8 mouse cellular contexts compared by ENCODE assay signal in genomic region chr11:75652942-75653684, GRCm38 (mm10). TPM values are rescaled to one million over a fixed set of nuclear protein-coding genes. Genes with fewer than 3 reads are reported as not detected.
DNase-seq lines count a peak whose midpoint lies in the region; ATAC-seq and TF ChIP-seq lines count a peak whose summit lies in the region.

No protein-coding gene starts in this region.

- no peaks in the 10 kb centered on the region for H3K9me3 ChIP-seq in forebrain, embryonic 14.5 days (replicated peaks; ENCODE audit: control insufficient read depth, low read length)
- H3K9me3 ChIP-seq in intestine, postnatal 0 days (ENCODE audit: control insufficient read depth), result no peaks in the 10 kb centered on the region
- H3K9me3 ChIP-seq in lung, embryonic 14.5 days (ENCODE audit: low read depth, low read length), result no peaks in the 10 kb centered on the region

- no peak overlapping the region for H3K27ac ChIP-seq in forebrain, embryonic 14.5 days (ENCODE audit: low read depth, low read length)
- H3K27ac ChIP-seq in intestine, postnatal 0 days (ENCODE audit: low read depth, low read length), result peak overlapping the region; percentile 83
- H3K27ac ChIP-seq in lung, embryonic 14.5 days (ENCODE audit: low read depth), result peak overlapping the region; percentile 88

- TF ChIP-seq CTCF in intestine, postnatal 0 days (IDR thresholded peaks at IDR 0.05; ENCODE audit: low read depth), result peak; percentile 55
- peak; percentile 35 for TF ChIP-seq CTCF in lung, embryonic 14.5 days (IDR thresholded peaks at IDR 0.05; ENCODE audit: low read depth)

- peak overlapping the region; percentile 77 for H3K4me2 ChIP-seq in forebrain, embryonic 14.5 days (ENCODE audit: low read length)
- peak overlapping the region; percentile 89 for H3K4me2 ChIP-seq in intestine, postnatal 0 days (replicated peaks; ENCODE audit: low read depth)
- H3K4me2 ChIP-seq in lung, embryonic 14.5 days, result peak overlapping the region; percentile 89

- no peaks in the 10 kb centered on the region for H3K36me3 ChIP-seq in forebrain, embryonic 14.5 days (ENCODE audit: control insufficient read depth, insufficient read depth, low read length)
- H3K36me3 ChIP-seq in intestine, postnatal 0 days (ENCODE audit: control insufficient read depth, insufficient read depth), result peaks cover 7% of the 10 kb centered on the region; the same call in 1 of the 2 replicates
- peaks cover 4% of the 10 kb centered on the region for H3K36me3 ChIP-seq in lung, embryonic 14.5 days (ENCODE audit: insufficient read depth)

- peak overlapping the region; percentile 40; the same call in 1 of the 2 replicates for H3K4me3 ChIP-seq in forebrain, embryonic 14.5 days (ENCODE audit: low read depth, low read length)
- peak overlapping the region; percentile 58 for H3K4me3 ChIP-seq in intestine, postnatal 0 days (ENCODE audit: low read depth, low read length)
- H3K4me3 ChIP-seq in lung, embryonic 14.5 days (ENCODE audit: low read depth, low read length), result peak overlapping the region; percentile 74

- peaks cover 11% of the 10 kb centered on the region for H3K4me1 ChIP-seq in forebrain, embryonic 14.5 days (ENCODE audit: control insufficient read depth, insufficient read depth, low read length)
- peaks cover 11% of the 10 kb centered on the region for H3K4me1 ChIP-seq in intestine, postnatal 0 days (replicated peaks; ENCODE audit: control insufficient read depth, insufficient read depth, low read length)
- peaks cover 40% of the 10 kb centered on the region for H3K4me1 ChIP-seq in lung, embryonic 14.5 days (ENCODE audit: insufficient read depth)

- DNase-seq in thymus, postnatal 4 days, result peak; percentile 34
- no peak for DNase-seq in thymus, postnatal 10 days (ENCODE audit: low spot score in 2 of 2)
- no peak for DNase-seq in forebrain, embryonic 14.5 days (ENCODE audit: low spot score)
- DNase-seq in lung, embryonic 14.5 days, result peak; percentile 41
- DNase-seq in spleen, postnatal 36 days (ENCODE audit: low spot score in 2 of 2), result peak; percentile 45 to 52
- DNase-seq in left cerebral cortex, adult 8-10 months (ENCODE audit: low spot score in 2 of 2), result no peak
- DNase-seq in right cerebral cortex, postnatal 14 days, result no peak

- no peak for ATAC-seq in forebrain, embryonic 14.5 days
- no peak for ATAC-seq in intestine, postnatal 0 days
- ATAC-seq in lung, embryonic 14.5 days (ENCODE audit: insufficient read depth), result no peak

- H3K9ac ChIP-seq in forebrain, embryonic 14.5 days (ENCODE audit: low read length), result no peak overlapping the region
- H3K9ac ChIP-seq in intestine, postnatal 0 days (ENCODE audit: low read depth, low read length), result peak overlapping the region; percentile 38; the same call in 1 of the 2 replicates
- H3K9ac ChIP-seq in lung, embryonic 14.5 days, result peak overlapping the region; percentile 58

- 35% methylated on average over 14 of the region's 14 CpGs for WGBS in forebrain, embryonic 14.5 days
- WGBS in intestine, postnatal 0 days, result 39% methylated on average over 14 of the region's 14 CpGs
- WGBS in lung, embryonic 14.5 days, result 29% methylated on average over 14 of the region's 14 CpGs

- peaks cover 10% of the 10 kb centered on the region for H3K27me3 ChIP-seq in forebrain, embryonic 14.5 days (replicated peaks; ENCODE audit: control insufficient read depth, insufficient read depth, low read length)
- no peaks in the 10 kb centered on the region for H3K27me3 ChIP-seq in intestine, postnatal 0 days (replicated peaks; ENCODE audit: control insufficient read depth, insufficient read depth, low read length)
- 0 out of 2 replicates have a peak, but pooled peaks cover 3% of the 10 kb centered on the region for H3K27me3 ChIP-seq in lung, embryonic 14.5 days (ENCODE audit: insufficient read depth, low read length)

RNA-seq across cellular contexts. Expression of gene Myo1c, which starts 2.8 kb away (rescaled TPM):
- 5.7 and 6.6 TPM in 2 replicates for polyA plus RNA-seq in forebrain, embryonic 14.5 days (2014; fragmentation: Nextera tagmentation; extraction: Ambion mirVana)
- 27.7 and 28.3 TPM in 2 replicates for polyA plus RNA-seq in intestine, postnatal 0 days (2015; fragmentation: Nextera tagmentation; extraction: Ambion mirVana)
- 52.3 and 56.5 TPM in 2 replicates for polyA plus RNA-seq in lung, embryonic 14.5 days (2014; fragmentation: Nextera tagmentation; extraction: Ambion mirVana)
- 10 to 100 TPM; 18.2 to 27.0 (median 21.2) TPM for total RNA-seq in left cerebral cortex, adult 8-10 months (2022)

RNA-seq across cellular contexts. Expression of gene Inpp5k, which starts 22.3 kb away (rescaled TPM):
- polyA plus RNA-seq in forebrain, embryonic 14.5 days (2014; fragmentation: Nextera tagmentation; extraction: Ambion mirVana), result 53.9 and 55.5 TPM in 2 replicates
- polyA plus RNA-seq in intestine, postnatal 0 days (2015; fragmentation: Nextera tagmentation; extraction: Ambion mirVana), result 20.6 and 23.8 TPM in 2 replicates
- polyA plus RNA-seq in lung, embryonic 14.5 days (2014; fragmentation: Nextera tagmentation; extraction: Ambion mirVana), result 23.1 and 24.9 TPM in 2 replicates
- 10 to 100 TPM; 41.3 to 43.5 (median 42.5) TPM for total RNA-seq in left cerebral cortex, adult 8-10 months (2022)

RNA-seq across cellular contexts. Expression of gene Crk, which starts 25.9 kb away (rescaled TPM):
- polyA plus RNA-seq in forebrain, embryonic 14.5 days (2014; fragmentation: Nextera tagmentation; extraction: Ambion mirVana), result 105 and 109 TPM in 2 replicates
- 64.8 and 64.9 TPM in 2 replicates for polyA plus RNA-seq in intestine, postnatal 0 days (2015; fragmentation: Nextera tagmentation; extraction: Ambion mirVana)
- 109 and 116 TPM in 2 replicates for polyA plus RNA-seq in lung, embryonic 14.5 days (2014; fragmentation: Nextera tagmentation; extraction: Ambion mirVana)
- total RNA-seq in left cerebral cortex, adult 8-10 months (2022), result 100 to 1,000 TPM; 108 to 117 (median 112) TPM

Comparison
In these comparisons a context has a peak if more than half of its experiments do, and no peak if none do; other contexts are left out.
1. DNase-seq: peak in thymus, postnatal 4 days (single experiment), lung, embryonic 14.5 days (single experiment) and spleen, postnatal 36 days (2 of 2); none in thymus, postnatal 10 days (0 of 2), forebrain, embryonic 14.5 days (single experiment), left cerebral cortex, adult 8-10 months (0 of 2) and right cerebral cortex, postnatal 14 days (single experiment).
2. Peak in every context shown above with its lines, with median percentiles within 50 percentile points of each other: H3K4me2 ChIP-seq and H3K4me3 ChIP-seq.